Mouse (Mus musculus): ENCODE measurements around the gene Bbip1. TPM values are rescaled to one million over a fixed set of nuclear protein-coding genes. Genes with fewer than 3 reads are reported as not detected.

Bbip1 gene
- total RNA-seq, 1 experiment, result 21.9 TPM

- no peak for DNase-seq (ENCODE audit: low read depth, low spot score)
- H3K9me3 ChIP-seq (ENCODE audit: control insufficient read depth, insufficient read depth, low read depth, low read length), result no peaks in the 10 kb centered on the region
- in situ Hi-C loops (cut with MboI; ENCODE audit: low sequenced_read_pairs in 2 of 2, unreplicated experiment in 2 of 2), result no loop called here
- H3K27ac ChIP-seq (ENCODE audit: insufficient read depth, low read depth, low read length, poor library complexity, severe bottlenecking), result no peak overlapping the region
- TF ChIP-seq ZNF384 (IDR thresholded peaks at IDR 0.05; ENCODE audit: low read depth, low read length) (no peak), MAFK (IDR thresholded peaks at IDR 0.05; ENCODE audit: insufficient read depth, low read depth, low read length) (no peak), HCFC1 (IDR thresholded peaks at IDR 0.05; ENCODE audit: borderline replicate concordance, insufficient read depth, low read length) (no peak), ZC3H11A (IDR thresholded peaks at IDR 0.05; ENCODE audit: borderline replicate concordance, low read depth, low read length) (no peak), CHD2 (IDR thresholded peaks at IDR 0.05; ENCODE audit: low read depth, low read length) (no peak)
- H3K36me3 ChIP-seq (ENCODE audit: control insufficient read depth, insufficient read depth, low read length, poor library complexity, severe bottlenecking), result no peaks in the 10 kb centered on the region
- no peak overlapping the region for H3K4me3 ChIP-seq (ENCODE audit: insufficient read depth in 1 of 2, low read depth in 1 of 2, low read length in 2 of 2, poor library complexity in 1 of 2, severe bottlenecking in 1 of 2)
- no peak overlapping the region for H3K9ac ChIP-seq (ENCODE audit: insufficient read depth, low read depth, low read length, poor library complexity, severe bottlenecking)
- no peaks in the 10 kb centered on the region for H3K4me1 ChIP-seq (ENCODE audit: control insufficient read depth in 2 of 2, insufficient read depth in 2 of 2, low read length in 2 of 2, poor library complexity in 1 of 2)
Measured at GRCm38 (mm10) chr19:53939467-53939866, 5.0 kb downstream of the Bbip1 start.

GRCm38 (mm10) chr19:53934046-53934445 lies 10.4 kb downstream of the Bbip1 start:
- in situ Hi-C loops (cut with MboI; ENCODE audit: low sequenced_read_pairs in 2 of 2, unreplicated experiment in 2 of 2), result no loop called here
- Histone ChIP-seq H3K36me3 (ENCODE audit: control insufficient read depth, insufficient read depth, low read length, poor library complexity, severe bottlenecking) (no peaks in the 10 kb centered on the region), H3K9me3 (ENCODE audit: control insufficient read depth, insufficient read depth, low read depth, low read length) (no peaks in the 10 kb centered on the region), H3K4me3 (ENCODE audit: insufficient read depth in 1 of 2, low read depth in 1 of 2, low read length in 2 of 2, poor library complexity in 1 of 2, severe bottlenecking in 1 of 2) (no peak overlapping the region), H3K4me1 (ENCODE audit: control insufficient read depth in 2 of 2, insufficient read depth in 2 of 2, low read length in 2 of 2, poor library complexity in 1 of 2) (no peaks in the 10 kb centered on the region), H3K27ac (ENCODE audit: insufficient read depth, low read depth, low read length, poor library complexity, severe bottlenecking) (no peak overlapping the region), H3K9ac (ENCODE audit: insufficient read depth, low read depth, low read length, poor library complexity, severe bottlenecking) (no peak overlapping the region)
- TF ChIP-seq MAFK (IDR thresholded peaks at IDR 0.05; ENCODE audit: insufficient read depth, low read depth, low read length), result no peak
- TF ChIP-seq ZNF384 (IDR thresholded peaks at IDR 0.05; ENCODE audit: low read depth, low read length), result no peak
- TF ChIP-seq ZC3H11A (IDR thresholded peaks at IDR 0.05; ENCODE audit: borderline replicate concordance, low read depth, low read length), result no peak
- no peak for TF ChIP-seq HCFC1 (IDR thresholded peaks at IDR 0.05; ENCODE audit: borderline replicate concordance, insufficient read depth, low read length)
- TF ChIP-seq CHD2 (IDR thresholded peaks at IDR 0.05; ENCODE audit: low read depth, low read length), result no peak
- no peak for DNase-seq (ENCODE audit: low read depth, low spot score)

GRCm38 (mm10) chr19:53933050-53933449 lies 11.4 kb downstream of the Bbip1 start:
- no peak overlapping the region for H3K27ac ChIP-seq (ENCODE audit: insufficient read depth, low read depth, low read length, poor library complexity, severe bottlenecking)
- no peaks in the 10 kb centered on the region for H3K36me3 ChIP-seq (ENCODE audit: control insufficient read depth, insufficient read depth, low read length, poor library complexity, severe bottlenecking)
- no peaks in the 10 kb centered on the region for H3K4me1 ChIP-seq (ENCODE audit: control insufficient read depth in 2 of 2, insufficient read depth in 2 of 2, low read length in 2 of 2, poor library complexity in 1 of 2)
- TF ChIP-seq ZC3H11A (IDR thresholded peaks at IDR 0.05; ENCODE audit: borderline replicate concordance, low read depth, low read length) (no peak), CHD2 (IDR thresholded peaks at IDR 0.05; ENCODE audit: low read depth, low read length) (no peak), MAFK (IDR thresholded peaks at IDR 0.05; ENCODE audit: insufficient read depth, low read depth, low read length) (no peak), ZNF384 (IDR thresholded peaks at IDR 0.05; ENCODE audit: low read depth, low read length) (no peak), HCFC1 (IDR thresholded peaks at IDR 0.05; ENCODE audit: borderline replicate concordance, insufficient read depth, low read length) (no peak)
- no peak overlapping the region for H3K4me3 ChIP-seq (ENCODE audit: insufficient read depth in 1 of 2, low read depth in 1 of 2, low read length in 2 of 2, poor library complexity in 1 of 2, severe bottlenecking in 1 of 2)
- in situ Hi-C loops (cut with MboI; ENCODE audit: low sequenced_read_pairs in 2 of 2, unreplicated experiment in 2 of 2), result no loop called here
- no peak for DNase-seq (ENCODE audit: low read depth, low spot score)
- no peaks in the 10 kb centered on the region for H3K9me3 ChIP-seq (ENCODE audit: control insufficient read depth, insufficient read depth, low read depth, low read length)
- no peak overlapping the region for H3K9ac ChIP-seq (ENCODE audit: insufficient read depth, low read depth, low read length, poor library complexity, severe bottlenecking)

GRCm38 (mm10) chr19:53929218-53929617 lies 15.2 kb downstream of the Bbip1 start:
- Histone ChIP-seq H3K27ac (ENCODE audit: insufficient read depth, low read depth, low read length, poor library complexity, severe bottlenecking) (no peak overlapping the region), H3K4me3 (ENCODE audit: insufficient read depth in 1 of 2, low read depth in 1 of 2, low read length in 2 of 2, poor library complexity in 1 of 2, severe bottlenecking in 1 of 2) (no peak overlapping the region), H3K4me1 (ENCODE audit: control insufficient read depth in 2 of 2, insufficient read depth in 2 of 2, low read length in 2 of 2, poor library complexity in 1 of 2) (no peaks in the 10 kb centered on the region), H3K9me3 (ENCODE audit: control insufficient read depth, insufficient read depth, low read depth, low read length) (no peaks in the 10 kb centered on the region), H3K9ac (ENCODE audit: insufficient read depth, low read depth, low read length, poor library complexity, severe bottlenecking) (no peak overlapping the region), H3K36me3 (ENCODE audit: control insufficient read depth, insufficient read depth, low read length, poor library complexity, severe bottlenecking) (no peaks in the 10 kb centered on the region)
- TF ChIP-seq CHD2 (IDR thresholded peaks at IDR 0.05; ENCODE audit: low read depth, low read length) (no peak), ZC3H11A (IDR thresholded peaks at IDR 0.05; ENCODE audit: borderline replicate concordance, low read depth, low read length) (no peak), MAFK (IDR thresholded peaks at IDR 0.05; ENCODE audit: insufficient read depth, low read depth, low read length) (no peak), HCFC1 (IDR thresholded peaks at IDR 0.05; ENCODE audit: borderline replicate concordance, insufficient read depth, low read length) (no peak)
- in situ Hi-C loops (cut with MboI; ENCODE audit: low sequenced_read_pairs in 2 of 2, unreplicated experiment in 2 of 2), result no loop called here
- DNase-seq (ENCODE audit: low read depth, low spot score), result no peak

GRCm38 (mm10) chr19:53926705-53927104 lies 17.7 kb downstream of the Bbip1 start:
- no peak overlapping the region for H3K27ac ChIP-seq (ENCODE audit: insufficient read depth, low read depth, low read length, poor library complexity, severe bottlenecking)
- in situ Hi-C loops (cut with MboI; ENCODE audit: low sequenced_read_pairs in 2 of 2, unreplicated experiment in 2 of 2), result no loop called here
- no peaks in the 10 kb centered on the region for H3K36me3 ChIP-seq (ENCODE audit: control insufficient read depth, insufficient read depth, low read length, poor library complexity, severe bottlenecking)

More at GRCm38 (mm10) chr19:53926705-53927104, 17.7 kb downstream of the Bbip1 start:
- DNase-seq (ENCODE audit: low read depth, low spot score), result no peak
- Histone ChIP-seq H3K9ac (ENCODE audit: insufficient read depth, low read depth, low read length, poor library complexity, severe bottlenecking) (no peak overlapping the region), H3K4me1 (ENCODE audit: control insufficient read depth in 2 of 2, insufficient read depth in 2 of 2, low read length in 2 of 2, poor library complexity in 1 of 2) (no peaks in the 10 kb centered on the region), H3K9me3 (ENCODE audit: control insufficient read depth, insufficient read depth, low read depth, low read length) (no peaks in the 10 kb centered on the region), H3K4me3 (ENCODE audit: insufficient read depth in 1 of 2, low read depth in 1 of 2, low read length in 2 of 2, poor library complexity in 1 of 2, severe bottlenecking in 1 of 2) (no peak overlapping the region)
- TF ChIP-seq ZC3H11A (IDR thresholded peaks at IDR 0.05; ENCODE audit: borderline replicate concordance, low read depth, low read length), result no peak
- no peak for TF ChIP-seq HCFC1 (IDR thresholded peaks at IDR 0.05; ENCODE audit: borderline replicate concordance, insufficient read depth, low read length)
